Mouse (Mus musculus) urinary bladder, adult 18-20 months (tissue): ENCODE data around the gene Sulf2.

ENCODE experiments used
- DNase-seq, 2 experiments: peaks; one replicate each; pipeline ENCODE4 v3.0.0; 2022; ENCODE audit warnings: low spot score in 2 of 2, mixed read lengths in 2 of 2

The Sulf2 gene

DNA sequence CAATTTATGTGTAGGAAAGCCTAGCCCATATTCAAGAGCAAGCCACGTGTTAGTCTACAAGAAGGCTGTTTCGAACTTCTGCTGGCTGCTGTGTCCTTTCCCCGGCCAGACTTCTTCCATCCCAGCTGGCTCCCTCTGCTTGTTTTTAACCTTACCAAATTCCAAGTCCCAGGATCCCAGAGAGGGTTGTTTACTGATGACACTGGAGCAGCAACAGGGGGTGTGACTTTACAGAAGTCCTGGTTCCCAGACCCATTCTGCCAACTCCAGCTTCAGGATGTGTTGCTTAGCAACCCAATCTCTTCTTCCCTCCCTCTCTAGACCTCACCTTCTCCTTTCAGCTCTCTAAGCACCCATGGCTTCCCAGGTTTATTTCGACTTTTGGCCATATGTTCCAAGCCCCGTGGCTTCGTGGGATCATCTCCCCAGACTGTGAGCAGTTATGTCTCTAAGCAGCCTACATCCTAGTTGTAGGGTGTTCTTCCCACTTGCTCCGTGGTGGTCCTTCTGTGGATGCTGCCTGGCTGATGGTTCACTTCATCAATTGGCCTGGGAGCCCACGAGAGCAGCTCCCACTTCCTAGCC lies 20.2 kb upstream of the Sulf2 start:
- no peak for DNase-seq

DNA sequence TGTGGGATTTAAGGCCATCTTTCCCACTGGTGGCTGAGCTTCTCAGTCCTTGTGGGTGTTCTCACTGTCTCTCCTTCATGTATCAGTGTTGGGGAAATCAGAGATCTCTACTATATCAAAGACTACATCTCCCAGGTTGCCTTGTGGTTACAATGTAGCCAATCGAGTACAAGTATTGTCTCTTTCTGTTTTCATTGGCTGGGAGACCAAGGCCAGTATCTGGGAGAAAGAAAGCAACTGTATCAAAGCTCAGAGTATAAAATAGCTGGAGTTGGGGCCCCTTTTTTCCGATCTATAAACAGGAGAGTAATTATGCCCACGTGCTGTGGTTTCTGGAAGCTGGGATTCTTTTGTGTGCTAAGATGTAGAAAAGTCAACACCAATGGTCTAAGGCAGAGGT lies 19.7 kb upstream of the Sulf2 start:
- no peak for DNase-seq

DNA sequence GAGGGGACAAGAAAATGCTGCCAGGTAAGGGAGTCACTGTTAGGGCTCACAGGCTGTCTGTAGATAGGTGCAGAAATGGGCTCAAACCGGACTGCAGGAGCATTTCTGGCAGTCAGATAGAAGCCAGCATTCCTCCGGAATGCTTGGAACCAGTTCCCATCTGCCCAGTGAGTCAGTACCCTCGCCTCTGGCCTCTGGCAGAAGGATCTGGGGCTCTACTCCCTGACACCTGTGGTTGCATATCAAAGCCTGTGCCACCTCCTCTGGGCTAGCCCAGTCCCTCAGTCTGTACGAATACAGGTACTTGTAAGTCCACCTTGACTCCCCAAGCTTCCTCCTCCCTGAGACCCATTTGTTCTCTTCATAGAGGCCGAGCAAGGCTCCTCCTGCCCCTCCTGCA lies 17.7 kb upstream of the Sulf2 start:
- no peak for DNase-seq

DNA sequence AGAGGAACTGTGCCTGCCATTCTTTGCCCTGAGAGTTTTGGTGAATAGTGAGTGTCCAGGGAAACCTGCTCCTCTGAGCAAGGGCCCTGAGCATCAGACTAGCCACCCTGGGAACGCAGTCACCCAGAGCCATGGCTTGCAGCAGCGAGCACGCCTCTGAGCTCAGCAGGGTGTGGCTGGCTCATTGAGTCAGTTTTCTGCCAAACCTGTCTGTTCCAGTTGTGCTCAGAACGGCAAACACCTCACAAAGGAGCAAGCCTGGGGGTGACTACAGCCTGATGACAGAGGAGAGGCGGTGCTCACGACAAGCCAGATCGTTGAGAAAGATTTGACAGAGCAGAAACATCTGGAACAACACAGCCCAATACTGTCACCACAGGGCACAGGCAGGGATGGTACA lies 14.7 kb upstream of the Sulf2 start:
- peak in 1 of 2 experiments; percentile 81 for DNase-seq

DNA sequence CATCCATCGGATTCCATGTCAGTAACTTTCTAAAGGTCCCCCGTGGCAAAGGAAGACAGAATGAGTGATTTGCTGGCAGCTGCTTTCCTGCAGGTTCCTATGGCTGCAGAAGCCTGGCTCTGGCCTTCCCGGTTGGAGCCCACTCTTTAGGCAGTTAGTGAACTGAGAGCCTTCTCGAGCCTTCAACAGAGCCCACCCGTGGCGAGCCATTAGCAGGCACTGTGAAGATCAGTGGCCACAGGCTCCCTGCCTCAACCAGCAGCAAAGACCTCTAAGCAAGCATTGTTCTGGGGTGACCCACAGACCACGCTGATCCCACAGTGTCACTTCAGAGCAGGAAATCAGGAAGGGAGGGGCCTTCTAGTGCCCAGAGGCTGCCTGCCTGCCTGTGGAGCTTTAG lies 13.4 kb upstream of the Sulf2 start:
- no peak for DNase-seq

DNA sequence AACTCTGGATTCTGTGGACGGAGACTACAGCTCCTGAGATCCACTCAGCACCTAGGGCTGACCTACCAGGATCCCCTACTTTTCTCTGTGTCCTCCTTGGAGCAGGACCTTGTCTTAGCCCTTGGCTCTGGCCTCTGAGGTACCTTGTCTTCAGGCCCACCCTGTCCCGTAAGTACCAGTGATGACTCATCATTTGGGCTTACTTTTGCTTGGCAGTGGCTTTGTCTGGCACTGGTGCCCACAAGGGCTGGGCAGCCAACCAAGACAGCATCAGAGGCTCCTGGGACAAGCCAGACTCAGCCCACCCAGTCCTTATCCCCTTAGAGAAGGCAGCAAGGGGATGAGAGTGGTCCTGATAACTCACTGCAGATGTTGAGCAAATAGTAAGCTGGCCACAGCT lies 11.9 kb upstream of the Sulf2 start:
- DNase-seq = no peak

DNA sequence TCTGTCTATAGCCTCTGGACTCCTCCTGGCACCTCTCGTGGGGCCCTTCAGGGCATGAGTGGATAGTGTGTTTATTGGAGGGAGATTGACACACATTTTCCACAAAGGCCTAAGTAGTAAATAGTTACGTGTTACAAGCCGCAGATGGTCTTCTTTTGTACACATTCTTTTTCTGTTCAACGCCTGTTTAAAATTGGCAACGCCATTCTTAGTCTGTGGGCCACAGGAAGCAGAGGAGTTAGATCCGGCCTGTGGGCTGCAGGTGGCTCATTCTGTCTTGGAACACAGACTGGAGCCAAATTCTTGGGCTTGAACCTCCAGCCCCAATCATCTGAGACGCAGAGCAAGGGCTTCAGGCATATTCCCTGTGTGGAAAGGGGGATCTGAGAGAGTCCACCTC lies 9.9 kb upstream of the Sulf2 start:
- DNase-seq = no peak

DNA sequence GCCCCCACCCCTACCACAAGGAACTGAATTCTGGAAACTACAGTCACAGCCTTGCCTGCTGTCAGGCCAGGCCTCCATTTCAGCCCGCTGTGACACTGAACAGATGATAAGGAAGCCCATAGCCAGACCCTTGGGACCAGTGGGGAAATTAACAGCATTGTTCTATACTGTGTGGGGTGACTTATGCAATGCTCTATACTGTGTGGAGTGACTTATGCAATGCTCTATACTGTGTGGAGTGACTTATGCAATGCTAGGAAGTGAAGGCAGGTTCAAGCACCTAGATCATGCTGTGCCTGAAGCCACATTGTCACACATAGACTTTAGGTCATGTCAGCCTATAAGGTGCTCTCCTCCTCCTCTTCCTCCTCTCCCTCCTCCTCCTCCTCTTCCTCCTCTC lies 9.1 kb upstream of the Sulf2 start:
- DNase-seq = no peak

DNA sequence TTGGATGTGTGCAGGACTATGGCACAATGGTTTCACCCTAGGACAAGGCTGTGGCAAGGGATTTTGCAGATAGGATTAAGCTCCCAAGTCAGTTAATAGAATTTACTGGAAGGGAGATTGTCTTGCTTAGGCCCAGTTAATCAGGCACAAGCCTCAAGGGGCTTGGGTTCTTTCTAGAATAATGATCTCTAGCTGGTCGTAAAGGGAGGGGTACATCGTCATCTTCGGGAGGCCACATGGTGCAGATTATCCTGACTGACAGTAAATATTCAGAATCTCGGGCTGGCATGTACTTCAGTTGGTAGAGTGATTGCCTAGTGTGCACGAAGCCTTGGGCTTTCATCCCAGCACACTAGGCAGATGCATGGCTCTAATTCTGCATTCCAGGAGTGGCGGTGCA lies 8.5 kb upstream of the Sulf2 start:
- DNase-seq = no peak

DNA sequence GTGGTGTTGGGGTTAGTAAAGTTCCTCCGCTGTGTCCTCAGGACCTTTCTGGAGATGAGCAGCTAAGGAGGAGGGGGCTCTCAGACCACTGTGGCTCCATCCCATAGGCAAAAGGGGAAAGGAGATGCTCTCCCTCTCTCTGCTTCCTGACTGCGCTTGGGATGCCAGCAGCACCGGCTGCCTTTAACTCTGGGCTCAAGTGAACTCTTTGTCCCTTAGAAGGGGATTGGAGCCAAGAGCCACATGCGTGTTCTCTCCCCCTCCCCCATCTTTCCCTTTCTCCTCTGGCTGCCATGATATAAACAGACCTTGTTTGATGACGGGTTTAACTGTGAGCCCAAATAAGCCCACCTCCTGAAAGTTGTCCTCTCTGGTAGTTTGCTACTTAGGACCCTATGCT lies 7.8 kb upstream of the Sulf2 start:
- no peak for DNase-seq

DNA sequence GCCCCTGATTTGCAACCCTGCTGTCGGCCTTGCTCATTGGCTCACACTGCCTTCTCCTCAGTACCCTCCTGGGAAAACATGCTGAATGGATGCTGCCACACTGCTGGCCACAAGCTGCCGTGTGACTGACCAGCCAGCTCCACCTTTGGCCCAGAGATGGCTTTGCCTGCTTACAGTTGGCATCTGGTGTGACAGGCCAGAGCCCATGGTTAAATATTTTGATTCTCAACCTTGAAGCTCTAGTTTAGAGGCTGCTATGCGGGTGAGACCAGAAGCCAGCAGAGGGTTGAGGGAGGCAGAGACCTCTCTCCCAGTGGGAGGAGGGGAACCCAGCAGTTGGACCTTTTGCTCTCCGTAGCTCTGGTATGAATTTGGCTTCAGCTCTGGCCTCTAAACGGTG lies 6.7 kb upstream of the Sulf2 start:
- DNase-seq = peak in 1 of 2 experiments; percentile 39

DNA sequence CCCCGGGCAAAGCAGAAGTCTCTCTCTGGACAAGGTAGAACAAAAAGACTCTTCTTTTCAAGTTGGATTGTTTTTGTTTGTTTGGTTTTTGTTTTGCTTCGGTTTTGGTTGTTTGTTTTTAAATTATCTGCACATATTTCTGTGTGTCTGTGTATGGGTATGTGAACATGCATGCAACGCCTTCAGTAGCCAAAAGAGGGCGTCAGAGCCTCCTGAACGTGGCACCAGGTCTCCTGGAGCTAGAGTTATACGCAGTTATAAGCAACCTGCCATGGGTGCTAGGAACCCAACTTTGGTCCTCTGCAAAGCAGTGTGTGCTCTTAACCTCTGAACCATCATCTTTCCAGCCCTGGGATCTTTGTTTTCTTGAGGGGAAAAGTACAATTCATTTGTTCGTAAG lies 3.8 kb upstream of the Sulf2 start:
- no peak for DNase-seq

DNA sequence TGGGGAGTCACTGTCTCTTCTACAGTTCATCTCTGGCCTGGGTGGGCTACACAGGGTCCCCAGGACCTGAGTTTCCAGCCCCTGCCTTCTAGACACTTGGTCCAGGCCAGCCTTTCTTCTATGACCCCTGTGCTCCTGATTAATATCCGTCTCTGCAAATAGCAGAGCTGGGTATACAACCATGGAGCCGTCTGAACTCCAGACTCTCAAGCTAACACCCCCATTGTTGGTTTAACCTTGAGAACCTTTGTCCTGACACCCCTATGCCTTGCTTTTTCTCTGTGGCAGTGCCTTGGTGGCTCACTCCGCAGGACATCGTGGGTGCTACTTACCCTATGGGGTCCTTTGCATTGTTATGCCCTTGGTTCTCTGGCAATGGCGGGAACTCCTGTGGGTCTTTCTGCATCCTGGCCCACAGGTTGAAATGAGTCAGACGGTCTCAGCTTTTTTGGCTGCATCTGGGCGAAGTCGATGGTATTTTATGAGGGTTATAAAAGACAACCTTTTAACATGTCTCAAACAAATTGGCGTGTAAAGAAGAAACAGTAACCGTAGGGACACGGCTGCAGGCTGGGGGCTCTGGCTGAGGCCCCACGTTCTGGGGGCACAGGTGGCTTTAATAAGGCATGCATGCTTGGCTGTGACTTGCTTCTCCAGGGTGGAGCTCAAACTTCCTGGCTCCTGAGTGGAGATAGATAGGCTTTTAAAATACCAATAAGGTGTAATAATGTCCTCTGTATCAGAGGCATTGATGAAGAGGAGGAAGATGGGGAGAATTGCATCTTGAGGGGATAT lies 2.5 kb upstream of the Sulf2 start:
- no peak for DNase-seq

DNA sequence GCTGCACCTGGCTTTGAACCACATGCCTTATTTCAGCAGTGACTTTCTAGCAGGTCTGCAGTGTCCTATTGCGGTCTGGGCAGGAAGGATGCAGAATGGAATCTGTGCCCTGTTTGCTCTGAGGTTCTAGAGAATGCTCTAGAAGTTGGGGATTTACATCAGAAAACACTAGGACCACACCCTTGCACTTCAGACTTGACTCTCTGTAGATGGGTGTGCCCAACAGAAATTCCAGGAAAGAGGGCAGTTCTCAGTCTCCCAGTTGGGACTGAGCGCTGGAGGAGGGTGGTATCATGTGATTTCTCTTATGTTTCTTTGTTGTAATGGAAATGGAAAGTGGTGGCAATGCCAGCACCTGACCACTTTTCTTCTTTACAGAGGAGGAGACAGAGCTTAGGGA lies 1.7 kb upstream of the Sulf2 start:
- DNase-seq = no peak

DNA sequence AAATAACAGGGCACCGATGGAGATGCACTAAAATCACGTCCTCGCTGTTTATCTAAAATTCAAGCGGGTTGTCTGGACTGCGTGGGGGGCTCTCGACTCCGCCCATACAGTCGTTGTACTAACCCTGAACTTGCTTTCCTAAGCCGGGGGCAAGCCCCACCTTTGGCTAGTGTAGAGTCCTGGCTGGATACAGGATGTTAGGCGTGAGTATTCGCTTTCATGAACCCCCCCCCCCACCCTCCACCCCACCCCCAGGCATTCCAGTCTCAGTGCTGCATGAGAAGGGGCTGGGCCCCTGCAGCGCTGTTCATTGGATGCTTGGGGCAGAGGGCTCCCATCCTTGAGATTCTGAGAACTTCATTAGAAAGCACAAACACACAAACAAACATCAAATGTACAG lies 659 bp upstream of the Sulf2 start:
- no peak for DNase-seq

DNA sequence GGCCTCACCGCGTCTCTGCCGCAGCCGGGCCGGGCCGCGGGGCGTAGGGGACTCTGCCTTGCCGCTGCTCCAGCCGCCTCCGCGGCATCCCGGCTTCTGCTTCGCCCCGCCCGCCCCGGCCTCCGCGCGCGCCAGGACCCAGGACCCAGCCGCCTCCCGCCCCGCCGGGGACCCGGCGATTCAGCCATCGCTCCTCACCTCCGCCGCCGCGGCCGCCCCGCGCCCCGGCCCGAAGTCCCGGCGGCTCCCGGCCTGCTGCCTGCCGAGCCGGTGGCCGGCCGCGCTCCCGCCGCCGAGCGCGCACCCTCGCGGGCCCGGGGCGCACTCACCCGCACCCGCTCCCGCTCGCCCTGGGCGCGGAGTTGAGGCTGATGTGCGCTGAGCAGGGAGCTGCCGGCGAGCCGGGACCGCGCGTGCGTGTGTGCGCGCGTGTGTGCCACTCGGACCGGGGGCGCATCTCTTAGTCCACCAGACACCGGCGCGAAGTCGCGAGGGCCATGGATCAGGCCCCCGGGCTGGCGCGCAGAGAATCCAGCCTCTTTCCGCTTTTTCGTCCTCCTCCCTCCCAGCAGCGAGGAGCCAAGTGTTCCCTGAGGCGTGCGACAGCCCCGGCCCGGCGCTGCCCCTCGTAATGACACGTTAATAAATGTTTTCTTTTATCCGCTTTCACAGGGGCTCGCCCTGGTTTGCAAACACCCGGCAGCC lies 562 bp downstream of the Sulf2 start:
- DNase-seq = peak in 1 of 2 experiments; percentile 76

DNA sequence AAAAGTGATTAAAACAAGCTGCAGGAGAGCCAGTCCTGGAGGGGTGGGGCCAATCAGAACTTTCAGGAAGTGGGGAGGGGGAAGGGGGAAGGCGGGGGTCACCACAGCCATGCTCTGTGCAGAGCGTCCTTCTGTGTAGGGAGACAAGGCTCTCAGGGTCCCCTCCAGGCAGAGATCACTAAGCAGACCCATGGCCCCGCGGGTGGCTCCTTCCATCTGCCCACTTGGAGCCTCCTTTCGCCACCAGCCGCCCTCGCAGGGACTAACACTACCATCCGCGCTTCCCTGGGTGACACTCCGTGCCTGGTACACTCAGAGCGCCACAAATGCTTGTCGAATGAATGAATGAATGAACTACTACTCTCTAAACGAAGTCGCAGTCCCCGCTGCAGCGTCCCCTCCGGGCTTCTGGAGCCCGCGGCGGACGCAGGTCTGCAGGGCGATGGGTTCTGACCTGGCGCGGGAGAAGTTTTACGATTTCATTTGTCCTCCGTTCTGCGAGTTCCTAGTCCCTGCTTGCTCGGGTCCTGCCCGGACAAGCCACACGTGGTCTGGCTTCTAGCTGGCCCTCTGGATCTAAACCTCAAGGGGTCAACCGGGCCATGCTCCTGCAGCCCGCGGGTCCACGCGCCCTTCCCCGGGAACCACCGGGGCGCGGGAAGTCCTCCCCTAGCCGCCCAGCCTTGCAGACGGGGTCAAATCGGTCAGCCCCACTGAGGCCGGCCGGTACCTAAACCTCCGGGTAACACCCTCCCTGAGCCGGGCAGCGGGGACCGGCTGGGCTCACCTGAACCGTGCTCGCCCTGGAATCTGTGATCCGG lies 1.4 kb downstream of the Sulf2 start:
- peak; percentile 72 to 87 for DNase-seq

DNA sequence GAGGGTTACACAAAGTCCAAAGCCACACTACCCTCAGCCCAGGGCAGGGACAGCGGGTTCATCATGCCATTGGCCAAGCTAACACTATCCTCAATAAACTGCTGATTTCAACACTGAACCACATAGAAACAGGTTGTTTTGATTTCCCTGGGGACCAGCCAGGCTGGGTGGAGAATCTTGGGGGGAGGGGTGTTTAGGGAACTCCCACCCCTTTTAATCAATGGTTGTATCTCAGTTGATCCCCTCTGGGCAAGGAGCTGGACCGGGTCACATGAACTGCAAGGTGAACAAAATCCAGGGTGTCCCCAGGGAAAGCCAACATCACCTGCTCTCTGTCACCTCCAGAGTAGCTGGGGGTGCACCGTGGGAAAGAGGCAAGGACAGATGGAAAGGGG lies 2.1 kb downstream of the Sulf2 start:
- peak; percentile 35 to 54 for DNase-seq

DNA sequence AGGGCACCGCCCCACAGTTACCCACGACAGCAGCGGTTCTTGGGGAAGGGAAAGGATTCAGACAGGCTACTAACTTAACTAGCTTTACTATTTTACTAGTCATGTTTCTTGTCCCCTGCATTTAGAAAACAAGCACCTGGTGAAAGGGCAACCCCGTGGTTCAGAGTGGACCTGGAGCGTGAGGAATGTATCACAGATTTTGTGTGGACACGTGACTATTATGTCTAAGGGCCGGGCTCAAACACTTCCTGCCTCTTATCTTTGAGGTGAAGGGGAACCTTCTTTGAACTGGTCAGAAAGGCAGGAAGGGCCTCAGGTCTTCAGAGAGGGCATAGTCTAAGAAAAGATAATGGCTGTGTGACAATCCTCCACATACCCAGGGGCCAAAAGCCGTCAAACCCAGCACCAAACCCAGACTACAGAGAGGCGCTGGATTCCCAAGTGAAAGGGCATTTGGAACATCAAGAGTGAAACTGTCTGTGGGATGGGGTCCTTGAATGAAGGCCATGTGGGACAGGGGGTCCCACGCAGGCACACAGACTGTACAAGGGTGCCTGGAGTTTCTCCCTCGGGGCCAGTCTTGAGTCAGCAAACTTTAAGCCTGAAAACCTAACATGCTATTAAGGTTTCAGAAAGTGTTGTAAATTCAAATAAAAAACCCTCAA lies 2.6 kb downstream of the Sulf2 start:
- peak in 1 of 2 experiments; percentile 43 for DNase-seq

DNA sequence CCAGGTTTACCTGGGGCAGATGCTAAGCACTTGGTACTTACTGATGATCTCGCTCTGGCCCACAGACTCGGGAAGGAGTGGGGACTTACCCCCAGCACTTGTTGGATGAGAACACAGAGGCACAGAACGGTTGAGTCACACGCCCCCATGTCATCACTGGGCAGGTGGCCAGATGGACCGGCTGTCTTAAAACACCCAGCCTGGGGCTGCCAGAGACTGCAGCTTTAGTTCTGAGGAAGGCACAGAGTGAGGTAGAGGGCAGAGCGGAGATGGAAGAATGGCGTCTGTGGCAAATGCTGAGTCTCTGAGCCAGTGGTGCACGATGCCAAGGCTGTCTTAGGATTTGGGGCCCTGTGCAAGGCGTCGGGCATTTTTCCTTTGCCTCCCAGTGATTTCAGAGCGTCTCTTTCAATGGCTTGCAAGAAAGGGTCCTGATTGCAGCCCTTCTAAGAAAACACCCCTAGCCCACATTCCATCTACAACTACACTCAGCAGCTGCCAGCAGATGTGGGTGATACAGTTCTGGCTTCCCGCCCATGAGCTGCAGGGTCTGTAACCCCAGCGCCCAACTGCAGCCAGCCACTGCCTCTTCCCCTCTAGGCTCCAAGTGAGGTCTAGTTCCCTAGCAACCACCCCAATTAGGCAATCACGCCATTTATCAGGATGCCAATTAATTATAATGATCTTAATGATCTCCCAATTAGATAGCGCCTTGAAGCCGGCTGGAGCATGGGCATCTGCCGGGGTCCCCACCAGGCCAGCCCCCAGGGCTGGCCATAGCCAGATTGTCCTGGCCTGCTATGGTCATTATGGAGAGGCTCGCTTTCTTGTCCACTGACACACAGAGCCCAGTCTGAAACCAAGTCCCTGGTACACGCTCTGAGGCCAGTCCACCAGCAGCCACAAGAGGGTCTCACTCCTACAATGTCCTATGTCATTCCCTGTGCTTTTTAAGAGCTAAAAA lies 3.7 kb downstream of the Sulf2 start:
- peak in 1 of 2 experiments; percentile 82 for DNase-seq
